Mouse (Mus musculus): ENCODE measurements around the gene Chat. TPM values are rescaled to one million over a fixed set of nuclear protein-coding genes. Genes with fewer than 3 reads are reported as not detected.
"Not testable (repeated sequence)": the region's sequence is repeated elsewhere in the genome, so short reads cannot be mapped to it uniquely, and the experiment has no call there.

The Chat gene
- total RNA-seq, 4 experiments from 2014 or later: not detected

DNA sequence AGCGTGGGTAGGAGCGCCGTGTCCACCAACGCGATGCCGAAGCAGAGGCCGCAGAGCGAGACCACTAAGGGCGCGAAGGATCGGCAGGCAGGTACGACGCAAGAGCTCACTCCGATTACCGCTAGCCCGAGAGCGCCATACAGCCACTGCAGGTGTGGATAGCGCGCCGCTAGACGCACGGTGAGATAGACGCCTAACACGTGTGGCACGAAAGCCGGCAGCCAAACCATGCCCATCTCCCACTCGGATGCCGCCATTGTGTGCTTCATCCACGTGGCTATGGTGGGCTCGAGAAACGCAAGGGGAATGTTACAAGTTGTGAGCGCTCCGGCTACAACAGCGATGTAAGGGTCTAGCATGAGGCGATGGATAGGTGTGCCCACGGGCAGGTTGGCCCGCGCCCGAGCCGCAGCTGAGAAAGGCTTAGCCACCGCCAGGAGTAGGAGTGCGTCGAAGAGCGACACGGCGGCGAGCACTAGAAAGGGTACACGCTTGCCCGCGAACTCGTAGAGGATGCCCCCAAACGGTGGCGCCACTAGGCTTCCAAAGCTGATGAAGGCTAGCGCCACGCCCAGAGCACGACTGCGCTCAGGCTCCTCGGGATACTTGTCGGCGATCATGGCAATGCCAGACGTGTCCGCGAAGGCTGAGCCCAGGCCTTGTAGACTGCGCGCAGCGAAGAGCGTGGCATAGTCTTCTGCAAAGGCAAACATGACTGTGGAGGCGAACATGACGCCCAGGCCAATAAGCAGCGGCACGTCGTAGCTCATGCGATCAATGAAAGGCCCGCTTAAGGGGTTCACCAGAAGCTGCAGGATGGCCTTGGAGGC is 2.4 kb downstream of the Chat start:
- no peak for DNase-seq (ENCODE audit: low spot score in 2 of 2)

DNA sequence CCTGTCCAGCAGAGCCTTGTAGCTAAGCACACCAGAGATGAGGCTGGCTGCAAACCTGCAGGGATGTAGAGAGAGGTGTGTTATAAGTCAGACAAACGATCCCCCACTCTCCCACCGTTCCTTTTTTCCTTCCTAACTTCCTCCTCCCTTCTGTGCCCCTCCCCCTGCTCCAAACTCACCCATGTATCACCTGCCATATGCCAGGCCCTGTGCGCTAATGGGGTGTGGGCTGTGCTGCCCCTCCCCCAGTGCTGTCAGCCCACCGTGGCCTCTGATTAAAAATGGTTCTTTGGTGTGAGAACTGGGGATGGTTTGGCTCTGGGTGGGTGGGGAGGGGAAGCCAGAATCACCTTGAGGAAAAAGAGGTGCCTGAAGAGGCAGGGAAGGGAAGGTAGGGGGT is 13.2 kb downstream of the Chat start:
- no peak for DNase-seq (ENCODE audit: low spot score in 2 of 2)

DNA sequence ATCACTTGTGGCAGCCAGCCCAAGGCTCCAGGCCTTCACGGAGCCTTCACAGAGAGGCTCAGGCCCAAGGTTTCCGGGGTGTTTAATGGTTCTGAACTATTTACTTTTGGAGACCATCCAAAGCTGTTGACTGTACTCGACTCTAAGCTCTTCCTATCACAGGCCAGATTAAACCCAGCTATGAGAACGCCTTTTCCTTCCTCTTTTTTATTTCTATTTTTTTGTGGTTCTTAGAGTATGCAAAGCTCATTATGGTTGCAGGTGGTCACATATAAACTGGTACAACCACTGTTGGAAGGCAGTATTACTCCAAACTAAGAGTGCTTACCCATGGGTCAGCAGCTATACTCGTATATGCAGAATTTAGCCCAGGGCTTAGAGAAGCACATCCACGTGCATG is 18.8 kb downstream of the Chat start:
- no peak for DNase-seq (ENCODE audit: low spot score in 2 of 2)

DNA sequence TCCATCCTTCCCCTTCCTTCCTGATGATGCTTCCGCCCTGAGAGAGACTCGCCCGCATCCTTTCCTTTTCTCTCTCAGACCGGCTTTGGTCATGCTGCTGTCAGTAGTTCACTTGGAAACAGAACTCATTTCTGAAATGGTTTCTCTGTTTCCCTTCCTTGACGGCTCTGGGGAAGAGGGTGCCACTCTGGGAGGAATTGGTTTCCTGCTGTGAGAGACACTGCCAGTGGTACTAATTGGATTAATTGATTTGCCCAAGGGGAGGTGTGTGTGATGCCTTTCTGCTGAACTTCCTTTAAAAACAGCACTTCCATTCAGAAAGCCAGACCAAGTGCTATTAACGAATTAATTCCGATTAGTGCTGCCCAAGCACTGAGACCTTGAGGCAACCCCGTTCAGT is 22.3 kb downstream of the Chat start:
- DNase-seq (ENCODE audit: low spot score in 2 of 2): no peak

DNA sequence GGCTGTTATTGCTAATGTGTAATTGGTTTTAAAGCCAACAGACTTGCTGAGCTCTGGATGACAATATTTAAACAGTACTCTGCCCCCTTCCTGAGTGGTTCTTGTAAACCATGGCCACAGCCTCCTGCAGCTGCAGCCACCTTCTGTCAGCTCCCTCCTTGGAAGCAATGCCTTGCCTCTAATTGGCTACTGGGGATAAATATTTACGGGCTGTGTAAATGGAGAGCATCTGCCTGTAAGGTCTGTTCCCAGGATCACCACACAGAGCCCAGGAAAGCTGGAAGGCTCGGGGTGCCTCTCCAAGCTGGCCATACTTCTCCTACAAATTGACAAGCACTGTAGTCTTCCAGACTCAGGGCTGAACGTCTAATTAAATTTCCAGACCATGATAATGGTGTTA is 26.0 kb downstream of the Chat start:
- DNase-seq (ENCODE audit: low spot score in 2 of 2): no peak

DNA sequence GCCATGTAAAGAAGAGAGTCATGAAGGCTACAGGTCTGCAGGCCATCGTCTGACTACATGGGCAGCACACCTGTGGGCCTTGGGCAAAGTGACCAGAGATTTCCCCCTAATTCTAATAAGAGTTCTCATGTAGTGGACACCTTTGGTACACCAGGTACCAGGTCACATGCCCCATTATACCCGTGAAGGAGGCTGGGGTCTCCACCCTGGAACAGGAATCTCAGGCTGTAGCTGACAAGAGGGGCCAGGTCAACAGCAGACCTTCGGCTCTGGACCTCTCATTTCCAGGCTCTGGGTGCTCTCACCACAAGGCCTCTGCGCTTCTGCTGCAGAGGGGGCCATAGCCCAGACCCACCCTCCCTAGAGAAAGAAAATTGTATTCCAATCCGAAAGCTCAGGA is 26.5 kb downstream of the Chat start:
- DNase-seq (ENCODE audit: low spot score in 2 of 2): no peak

DNA sequence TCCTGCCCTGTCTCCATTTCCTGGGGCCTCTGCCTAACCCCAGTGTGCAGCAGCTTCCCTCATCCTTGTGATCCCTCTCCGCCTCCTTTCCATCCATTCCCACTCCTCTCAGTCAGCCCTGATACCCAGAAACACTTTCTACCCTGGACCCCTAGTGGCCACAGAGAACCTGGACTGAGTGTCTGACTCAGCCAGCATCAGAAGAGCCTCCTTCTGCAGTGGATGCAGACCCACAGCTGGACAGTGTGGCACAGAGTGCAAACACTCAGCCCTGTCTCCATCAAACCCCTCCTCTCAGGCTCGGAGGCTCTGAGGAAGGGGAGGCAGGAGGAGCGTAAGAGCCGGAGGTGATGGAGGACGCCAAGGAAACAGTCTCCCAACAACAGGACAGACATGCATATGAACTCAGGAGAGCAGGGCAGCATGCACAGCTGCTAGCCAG is 28.4 kb downstream of the Chat start:
- DNase-seq (ENCODE audit: low spot score in 2 of 2): no peak

DNA sequence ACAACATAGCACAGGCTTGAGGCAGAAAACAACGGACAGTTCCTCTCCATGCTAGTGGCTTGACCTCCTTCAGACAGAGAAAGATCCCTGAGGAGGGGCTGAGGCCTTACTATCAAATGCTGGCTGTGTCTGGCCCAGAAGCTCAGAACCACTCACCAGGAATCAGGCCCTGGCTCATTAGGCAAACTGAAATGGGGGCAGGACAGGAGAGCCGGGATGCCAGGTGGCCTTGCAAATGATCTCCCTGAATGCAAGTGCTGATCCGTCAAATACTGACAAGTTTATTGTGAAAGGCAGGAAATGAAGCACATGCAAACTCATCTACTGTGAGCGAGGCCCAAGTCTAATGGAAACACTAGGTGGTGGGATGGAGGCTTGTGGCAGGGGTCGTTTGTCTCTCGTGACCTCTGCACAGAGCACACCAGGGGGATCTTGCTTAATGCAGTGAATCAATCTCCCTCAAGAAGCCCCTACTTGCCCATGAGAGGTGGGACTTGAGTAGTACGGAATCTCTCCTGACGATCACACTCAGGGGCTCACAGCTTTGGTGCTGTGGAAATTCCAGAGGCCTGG is 36.7 kb downstream of the Chat start:
- DNase-seq (ENCODE audit: low spot score in 2 of 2): no peak

DNA sequence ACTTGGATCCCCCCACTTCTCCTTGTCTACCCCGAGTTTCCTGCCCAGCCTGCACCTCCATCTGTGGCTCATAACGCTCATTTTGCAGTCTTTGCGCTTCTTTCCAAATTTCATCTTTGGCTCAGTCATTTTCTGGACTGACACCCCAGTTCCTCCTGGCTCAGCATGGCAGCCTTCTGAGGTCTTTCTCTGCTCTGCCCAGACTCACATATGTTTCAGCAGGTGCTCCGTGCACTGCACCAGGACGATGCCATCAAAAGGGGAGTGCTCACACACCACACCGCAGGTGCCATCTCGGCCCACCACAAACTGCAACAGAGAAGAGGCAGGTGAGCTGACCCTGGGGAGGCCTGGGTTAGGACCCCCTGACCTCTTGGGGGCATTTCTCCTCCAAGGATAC is 41.8 kb downstream of the Chat start:
- no peak for DNase-seq (ENCODE audit: low spot score in 2 of 2)

DNA sequence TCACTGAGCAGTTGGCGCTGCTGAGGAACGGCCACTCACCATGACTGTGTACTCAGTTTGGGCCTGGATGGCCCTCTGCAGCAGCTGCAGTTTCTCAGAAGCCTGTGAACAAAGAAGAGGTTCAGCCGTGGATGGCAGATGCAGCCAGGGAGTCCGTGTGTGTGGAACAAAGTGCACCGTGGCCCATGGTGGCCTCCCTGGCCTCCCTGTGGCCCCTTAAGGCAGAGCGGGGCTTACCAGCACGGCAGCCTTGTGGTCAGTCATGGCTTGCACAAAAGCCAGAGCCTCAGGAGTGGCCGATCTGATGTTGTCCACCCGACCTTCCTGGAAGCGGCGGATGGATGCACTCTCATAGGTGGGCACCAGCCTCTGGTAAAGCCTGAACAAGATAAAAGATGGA is 47.0 kb downstream of the Chat start:
- no peak for DNase-seq (ENCODE audit: low spot score in 2 of 2)

DNA sequence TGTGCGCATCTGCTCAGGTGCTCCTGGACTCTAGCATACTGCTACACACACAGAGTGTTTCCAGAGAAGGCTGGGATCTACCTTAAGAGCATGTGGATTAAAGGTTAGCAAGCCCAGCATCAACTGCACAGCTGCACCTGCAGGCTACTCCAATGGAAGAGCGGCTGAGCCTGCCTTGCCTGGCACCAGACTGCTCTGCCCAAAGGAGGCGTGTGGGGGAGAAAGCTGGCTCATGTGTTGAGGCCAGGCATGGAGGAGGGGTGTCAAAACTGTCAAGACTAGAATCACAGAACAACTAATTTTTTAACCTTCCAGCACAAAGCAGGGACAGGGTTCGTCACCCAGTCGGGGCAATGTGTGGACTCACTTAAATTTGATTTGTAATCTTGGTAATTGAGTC is 53.7 kb downstream of the Chat start:
- DNase-seq (ENCODE audit: low spot score in 2 of 2): no peak

DNA sequence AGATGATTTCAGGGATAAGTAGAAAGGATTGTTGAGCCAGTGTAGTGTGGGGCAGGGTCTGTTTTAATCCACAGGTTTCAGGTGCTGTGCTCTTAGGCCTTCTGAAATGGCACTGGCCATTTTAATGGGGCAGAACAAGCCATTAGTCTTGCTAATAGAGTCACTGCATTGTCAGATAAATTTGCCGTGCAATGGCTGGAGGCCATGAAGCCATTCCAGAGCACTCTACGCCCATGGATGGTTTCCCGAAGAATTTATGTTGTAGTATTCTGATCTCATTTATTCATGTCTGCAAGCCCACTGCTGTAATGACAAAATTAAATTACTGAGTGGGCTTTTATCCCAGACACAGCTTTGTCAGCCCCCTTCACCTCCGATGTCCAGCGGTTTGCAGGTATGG is 55.7 kb downstream of the Chat start:
- no peak for DNase-seq (ENCODE audit: low spot score in 2 of 2)

DNA sequence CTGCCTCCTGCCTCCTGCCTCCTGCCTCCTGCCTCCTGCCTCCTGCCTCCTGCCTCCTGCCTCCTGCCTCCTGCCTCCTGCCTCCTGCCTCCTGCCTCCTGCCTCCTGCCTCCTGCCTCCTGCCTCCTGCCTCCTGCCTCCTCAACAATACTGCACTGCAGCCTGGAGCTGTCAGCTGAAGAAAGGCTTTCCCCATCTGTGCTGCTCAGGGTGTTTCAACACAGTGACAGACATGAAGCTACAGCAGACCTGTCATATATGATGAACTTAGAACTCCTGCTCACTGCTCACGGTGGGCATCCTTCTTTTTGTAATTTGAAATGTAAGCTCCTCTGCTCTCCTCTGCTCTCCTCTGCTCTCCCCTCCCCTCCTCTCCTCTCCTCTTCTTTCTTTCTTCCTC is 60.4 kb downstream of the Chat start:
- DNase-seq (ENCODE audit: low spot score in 2 of 2): not testable (repeated sequence)

DNA sequence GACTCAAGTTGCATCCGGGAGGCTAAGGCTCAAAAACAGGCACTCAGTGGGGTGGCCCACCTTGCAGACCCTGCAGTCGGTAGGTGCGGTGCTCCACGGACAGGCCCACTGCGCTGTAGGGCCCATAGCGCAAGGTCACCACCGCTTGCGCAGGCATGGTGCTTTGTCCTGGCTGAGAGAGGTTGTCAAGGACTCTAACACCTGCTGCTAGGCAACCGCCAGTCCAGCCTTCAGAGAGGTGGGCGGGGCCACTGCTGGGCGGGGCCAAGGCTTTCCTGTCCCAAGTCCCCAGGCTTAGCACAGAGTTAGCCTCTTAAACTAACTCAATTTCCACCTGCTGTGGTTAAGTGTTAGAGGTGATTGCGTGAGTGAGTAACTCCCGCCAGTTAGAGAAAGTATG is 77.6 kb downstream of the Chat start, which contains the start of gene 1700024G13Rik:
TSS of gene 1700024G13Rik (minus strand) at position 196 of the 400 bp plus-strand sequence.
- no peak for DNase-seq (ENCODE audit: low spot score in 2 of 2)

DNA sequence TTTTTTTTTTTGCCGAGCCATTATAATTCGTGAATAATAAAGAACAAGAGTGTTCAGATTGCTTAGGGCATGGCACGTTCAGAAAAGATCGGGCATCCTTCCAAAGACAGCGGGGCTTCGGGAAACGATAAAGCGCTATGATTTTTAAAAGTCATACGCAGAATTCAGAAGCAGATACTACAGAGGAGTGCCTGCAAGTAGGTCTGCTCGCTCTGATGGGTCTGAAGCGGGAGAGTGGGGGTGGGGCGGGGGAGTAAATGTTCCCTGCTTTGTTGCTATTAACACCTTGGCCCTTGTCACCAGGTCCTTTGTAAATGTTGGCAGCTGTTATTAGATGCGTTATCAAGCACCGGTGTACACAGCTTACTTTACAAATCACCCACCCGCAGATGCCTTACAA is 84.2 kb downstream of the Chat start:
- no peak for DNase-seq (ENCODE audit: low spot score in 2 of 2)

DNA sequence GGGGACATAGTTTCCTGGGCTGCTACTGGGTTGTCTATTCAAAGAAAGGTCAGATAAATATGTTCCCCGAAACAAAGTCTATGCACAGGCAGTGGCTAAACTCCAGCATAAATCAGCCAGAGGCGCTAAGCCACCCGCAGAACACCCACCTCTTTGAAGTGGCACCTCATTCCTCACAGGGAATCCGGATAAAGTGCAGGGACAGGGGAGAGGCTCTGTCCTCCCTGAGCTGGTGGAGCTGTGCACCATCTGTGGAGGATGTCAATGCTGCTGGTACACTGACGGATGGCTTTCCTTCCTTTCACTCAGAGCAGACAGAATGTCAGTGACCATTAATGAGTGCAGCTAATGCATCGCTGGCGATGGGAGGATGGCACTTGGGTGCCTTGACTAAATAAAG is 84.7 kb downstream of the Chat start:
- DNase-seq (ENCODE audit: low spot score in 2 of 2): no peak

DNA sequence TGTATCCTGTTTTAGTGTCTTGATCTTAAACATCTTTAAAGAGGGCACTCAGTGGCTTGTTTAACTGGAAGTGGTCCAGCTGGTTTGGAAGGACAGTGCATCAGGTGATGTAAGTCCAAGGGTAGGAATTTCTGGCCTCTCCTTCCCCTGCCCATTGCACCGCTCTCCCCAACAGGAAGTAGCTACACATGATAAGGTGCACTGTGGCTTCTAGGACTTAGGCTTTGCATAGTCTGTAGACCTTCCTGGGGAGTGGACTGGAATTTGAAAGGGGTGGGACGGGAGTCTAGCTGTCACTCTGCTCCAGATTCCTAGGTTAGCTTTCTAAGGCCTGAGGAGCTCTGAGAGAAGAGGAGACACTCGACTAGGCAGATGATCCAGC is 85.7 kb downstream of the Chat start:
- no peak for DNase-seq (ENCODE audit: low spot score in 2 of 2)

DNA sequence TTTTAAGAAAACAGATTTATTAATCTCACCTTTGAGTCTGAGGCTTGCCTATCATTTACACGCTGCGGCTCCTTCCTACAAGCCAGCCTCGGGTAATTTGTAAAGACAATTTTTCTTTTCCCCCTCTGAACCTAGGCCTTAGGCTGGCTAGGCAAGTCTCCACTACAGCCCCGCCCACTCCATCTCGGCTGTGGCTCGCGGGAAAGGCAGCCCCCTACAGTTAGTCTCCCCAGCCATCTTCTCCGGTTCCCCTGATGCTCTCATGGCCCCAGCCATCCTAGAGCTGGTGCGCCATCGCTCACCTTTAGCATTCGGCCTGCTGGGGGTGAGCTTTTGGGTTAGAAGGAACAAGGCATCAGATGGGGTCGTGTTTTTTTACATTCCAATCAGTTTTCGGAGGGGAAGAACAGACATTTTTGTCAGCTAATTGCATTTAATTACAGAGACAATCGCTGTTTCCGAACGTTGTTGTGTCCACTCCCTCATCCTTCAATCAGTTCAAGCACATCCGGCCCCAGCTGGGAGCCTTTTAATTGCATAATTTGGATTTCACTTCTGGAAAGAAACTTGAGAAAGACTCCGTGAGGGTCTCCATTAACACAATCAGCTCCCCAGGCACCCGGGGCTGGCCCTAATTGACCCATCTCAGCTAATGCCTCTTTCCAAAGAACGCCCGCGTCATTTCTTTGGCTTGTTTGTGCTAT is 86.2 kb downstream of the Chat start:
- DNase-seq (ENCODE audit: low spot score in 2 of 2): no peak

DNA sequence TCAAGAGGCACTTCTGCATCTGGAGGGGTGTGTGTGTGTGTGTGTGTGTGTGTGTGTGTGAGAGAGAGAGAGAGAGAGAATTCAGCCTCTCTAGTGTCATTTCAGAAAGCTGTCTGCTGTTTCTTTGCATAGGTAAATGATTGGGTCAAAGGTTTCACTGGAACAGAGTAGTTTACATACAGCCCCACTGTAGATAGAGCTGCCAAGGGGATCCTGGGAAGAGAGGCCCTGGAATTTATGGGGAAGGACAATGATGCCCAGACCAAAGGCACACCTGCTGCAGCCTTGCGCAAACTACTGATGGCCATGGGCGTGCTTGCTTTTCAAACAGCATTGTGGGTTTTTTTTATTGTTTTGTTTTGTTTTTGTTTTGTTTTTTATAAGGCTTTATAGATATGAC is 93.3 kb downstream of the Chat start:
- DNase-seq (ENCODE audit: low spot score in 2 of 2): no peak

DNA sequence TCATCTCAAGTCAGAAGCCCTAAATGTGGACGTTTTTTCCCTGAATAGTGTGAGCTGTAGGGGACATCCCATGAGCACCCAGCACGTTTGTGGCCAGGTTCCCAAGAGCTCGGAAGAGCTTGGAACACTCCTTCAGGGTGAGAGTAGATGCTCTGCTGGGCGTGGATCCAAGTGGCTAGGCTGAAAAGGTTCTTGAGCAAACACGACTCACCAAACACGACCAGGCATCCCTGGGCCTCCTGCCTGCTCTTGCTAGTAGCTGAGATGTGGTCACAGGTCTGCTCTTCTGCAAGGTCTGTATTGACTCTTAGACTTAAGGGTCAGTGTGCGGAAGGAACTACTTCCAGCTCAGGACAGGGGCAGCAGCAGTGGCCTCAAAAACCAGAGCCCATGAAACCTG is 96.0 kb downstream of the Chat start:
- no peak for DNase-seq (ENCODE audit: low spot score in 2 of 2)

DNA sequence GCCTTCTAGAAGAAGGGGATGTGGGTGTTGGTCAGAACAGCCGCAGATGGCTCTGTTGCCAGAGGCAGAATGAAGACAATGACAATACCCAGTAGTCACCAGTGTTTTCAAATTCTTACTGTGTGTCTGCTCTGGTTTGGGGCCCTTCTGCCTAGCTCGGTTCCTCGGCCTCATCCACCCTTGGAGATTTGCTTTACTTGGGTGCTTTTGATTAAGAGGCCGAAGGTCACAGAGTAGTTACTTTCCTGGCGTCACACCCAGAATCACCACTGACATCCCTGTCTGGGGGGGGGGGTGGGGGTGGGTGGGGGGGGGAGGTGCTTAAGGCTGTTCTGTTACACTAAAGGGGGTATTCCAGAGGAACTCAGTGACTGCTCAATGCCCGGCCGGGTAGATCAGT is 101.4 kb downstream of the Chat start:
- no peak for DNase-seq (ENCODE audit: low spot score in 2 of 2)

Data from gastrocnemius, adult 8-10 months (tissue).